Mouse (Mus musculus): ENCODE measurements around the gene Akap7. TPM values are rescaled to one million over a fixed set of nuclear protein-coding genes. Genes with fewer than 3 reads are reported as not detected.

Gene Akap7
- polyA plus RNA-seq, 1 experiment from 2014 or later, result 20.5 TPM

DNA sequence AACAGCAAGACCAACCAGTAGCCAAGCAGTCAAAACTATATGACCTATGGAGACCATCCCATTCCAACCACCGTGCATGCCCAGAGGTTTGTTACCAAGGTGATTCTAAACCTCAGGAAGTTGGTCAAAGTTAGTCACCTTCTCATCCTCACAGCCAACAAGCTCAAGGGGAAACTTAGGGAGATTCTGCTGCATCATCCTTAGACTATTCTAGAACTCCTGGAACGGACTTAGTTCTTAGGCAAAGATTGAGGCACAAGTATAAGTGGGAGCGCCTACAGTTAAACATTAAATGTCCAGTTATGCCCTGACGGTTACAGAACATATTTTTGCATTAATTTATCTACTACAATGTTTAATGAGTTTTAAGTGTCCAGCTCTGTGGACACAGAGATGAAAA is 54.7 kb downstream of the Akap7 start:
- no peak overlapping the region for H3K4me3 ChIP-seq (ENCODE audit: low read depth, low read length)
- no peak overlapping the region for H3K4me2 ChIP-seq
- H3K36me3 ChIP-seq (ENCODE audit: control insufficient read depth, insufficient read depth, low read length), result no peaks in the 10 kb centered on the region
- H3K9me3 ChIP-seq (ENCODE audit: control insufficient read depth, low read length), result no peaks in the 10 kb centered on the region
- no peak overlapping the region for H3K27ac ChIP-seq (ENCODE audit: low read depth, low read length)
- ATAC-seq (ENCODE audit: low FRiP score) (no peak), DNase-seq (ENCODE audit: low spot score, missing footprints) (no peak)
- no peak overlapping the region for H3K9ac ChIP-seq (ENCODE audit: low read length)
- WGBS, result 90% methylated on average over 4 of the region's 4 CpGs
- no peaks in the 10 kb centered on the region for H3K27me3 ChIP-seq (ENCODE audit: control insufficient read depth, insufficient read depth, low read length)
- H3K4me1 ChIP-seq (ENCODE audit: control insufficient read depth, insufficient read depth, low read length), result no peaks in the 10 kb centered on the region

DNA sequence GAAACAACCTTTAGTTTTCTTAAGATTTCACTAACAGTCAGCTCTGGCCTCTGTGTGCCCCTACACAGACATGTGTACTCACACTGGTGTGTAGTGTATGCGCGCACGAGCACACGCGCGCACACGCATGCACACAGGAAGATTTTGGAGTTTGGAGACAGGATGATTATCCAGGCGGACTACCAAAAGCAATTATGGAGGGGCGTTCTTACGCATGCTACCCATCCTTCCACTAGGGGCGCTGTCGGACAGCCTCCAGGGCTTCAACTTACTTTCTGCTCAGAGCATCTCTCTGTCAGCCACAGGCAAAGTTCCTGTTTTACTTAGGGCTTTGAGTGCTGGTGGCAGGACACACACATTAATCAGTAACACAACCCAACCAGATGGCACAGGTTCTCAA is 57.6 kb downstream of the Akap7 start:
- 40% methylated on average over 12 of the region's 12 CpGs for WGBS
- Histone ChIP-seq H3K27me3 (ENCODE audit: control insufficient read depth, insufficient read depth, low read length) (no peaks in the 10 kb centered on the region), H3K4me1 (ENCODE audit: control insufficient read depth, insufficient read depth, low read length) (no peaks in the 10 kb centered on the region), H3K9me3 (ENCODE audit: control insufficient read depth, low read length) (no peaks in the 10 kb centered on the region), H3K36me3 (ENCODE audit: control insufficient read depth, insufficient read depth, low read length) (no peaks in the 10 kb centered on the region), H3K9ac (ENCODE audit: low read length) (no peak overlapping the region), H3K4me2 (no peak overlapping the region), H3K4me3 (ENCODE audit: low read depth, low read length) (no peak overlapping the region), H3K27ac (ENCODE audit: low read depth, low read length) (no peak overlapping the region)
- peak; percentile 92 for DNase-seq (ENCODE audit: low spot score, missing footprints)
- peak; percentile 42; the same call in 1 of the 2 replicates for ATAC-seq (ENCODE audit: low FRiP score)

DNA sequence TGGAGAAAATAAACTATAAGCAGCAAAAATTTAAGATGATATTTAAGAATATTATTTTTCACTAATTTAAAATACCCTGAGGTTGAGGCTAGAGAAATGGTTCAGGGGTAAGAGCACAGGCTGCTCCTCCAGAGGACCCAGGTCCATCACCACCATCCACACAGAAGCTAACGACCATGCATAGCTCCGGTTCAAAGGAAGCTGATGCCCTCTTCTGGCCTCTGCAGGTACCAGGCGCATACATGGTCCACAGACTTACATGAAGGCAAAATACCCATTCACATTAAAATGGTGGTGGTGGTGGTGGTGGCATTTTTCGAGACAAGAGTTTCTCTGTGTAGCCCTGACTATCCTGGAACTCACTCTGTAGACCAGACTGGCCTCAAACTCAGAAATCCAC is 61.5 kb downstream of the Akap7 start:
- H3K4me1 ChIP-seq (ENCODE audit: control insufficient read depth, insufficient read depth, low read length), result no peaks in the 10 kb centered on the region
- no peak overlapping the region for H3K27ac ChIP-seq (ENCODE audit: low read depth, low read length)
- H3K4me2 ChIP-seq, result no peak overlapping the region
- no peak for ATAC-seq (ENCODE audit: low FRiP score)
- H3K9me3 ChIP-seq (ENCODE audit: control insufficient read depth, low read length), result no peaks in the 10 kb centered on the region
- WGBS, result 66% methylated on average over 4 of the region's 4 CpGs
- peak; percentile 80 for DNase-seq (ENCODE audit: low spot score, missing footprints)
- no peak overlapping the region for H3K9ac ChIP-seq (ENCODE audit: low read length)
- H3K27me3 ChIP-seq (ENCODE audit: control insufficient read depth, insufficient read depth, low read length), result no peaks in the 10 kb centered on the region
- H3K4me3 ChIP-seq (ENCODE audit: low read depth, low read length), result no peak overlapping the region
- H3K36me3 ChIP-seq (ENCODE audit: control insufficient read depth, insufficient read depth, low read length), result no peaks in the 10 kb centered on the region

DNA sequence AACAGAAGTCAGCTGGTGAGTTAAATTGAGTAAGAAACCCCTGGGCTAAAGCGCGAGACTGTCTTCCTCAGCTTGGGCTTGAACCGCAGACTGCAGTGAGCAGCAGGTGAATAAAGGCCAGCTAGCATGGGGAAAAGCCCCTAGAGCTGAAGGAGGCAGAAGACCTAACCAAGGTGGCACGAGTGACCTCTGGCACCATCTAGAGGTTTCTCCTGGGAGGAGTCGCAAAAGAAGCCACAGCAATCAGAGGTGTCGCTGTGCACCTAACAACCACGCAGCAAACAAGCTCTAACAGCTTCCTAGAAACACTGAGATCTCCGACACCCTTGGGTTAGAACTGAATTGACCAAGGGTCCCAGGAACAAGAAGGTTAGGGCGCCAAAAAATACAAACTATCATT is 68.5 kb downstream of the Akap7 start:
- Histone ChIP-seq H3K4me2 (no peak overlapping the region), H3K36me3 (ENCODE audit: control insufficient read depth, insufficient read depth, low read length) (no peaks in the 10 kb centered on the region), H3K27ac (ENCODE audit: low read depth, low read length) (no peak overlapping the region), H3K27me3 (ENCODE audit: control insufficient read depth, insufficient read depth, low read length) (no peaks in the 10 kb centered on the region), H3K9me3 (ENCODE audit: control insufficient read depth, low read length) (no peaks in the 10 kb centered on the region), H3K4me1 (ENCODE audit: control insufficient read depth, insufficient read depth, low read length) (no peaks in the 10 kb centered on the region), H3K4me3 (ENCODE audit: low read depth, low read length) (no peak overlapping the region), H3K9ac (ENCODE audit: low read length) (no peak overlapping the region)
- 24% methylated on average over 9 of the region's 9 CpGs for WGBS
- DNase-seq (ENCODE audit: low spot score, missing footprints) (peak; percentile 87), ATAC-seq (ENCODE audit: low FRiP score) (peak; percentile 57; the same call in 1 of the 2 replicates)

DNA sequence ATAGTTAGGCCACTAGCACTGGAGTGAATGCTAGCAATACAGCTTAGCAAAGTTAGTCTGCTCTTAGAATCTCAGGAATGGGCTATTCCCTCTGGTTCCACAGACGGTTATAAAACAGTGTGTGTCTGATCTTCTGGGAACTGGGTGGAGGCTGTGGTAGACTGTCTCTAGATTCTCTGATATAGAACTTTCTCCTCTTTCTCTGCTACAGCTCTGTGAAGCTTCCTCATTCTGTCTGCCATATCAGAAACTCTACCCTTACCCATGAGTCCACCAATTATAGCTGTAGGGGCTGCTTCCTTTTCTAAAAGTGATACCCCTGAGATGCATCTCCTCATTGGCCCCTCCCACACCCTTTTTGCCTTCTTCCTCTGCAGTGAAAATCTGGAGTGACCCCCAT is 73.6 kb downstream of the Akap7 start:
- H3K4me3 ChIP-seq (ENCODE audit: low read depth, low read length), result no peak overlapping the region
- H3K4me1 ChIP-seq (ENCODE audit: control insufficient read depth, insufficient read depth, low read length), result no peaks in the 10 kb centered on the region
- ATAC-seq (ENCODE audit: low FRiP score), result no peak
- H3K27me3 ChIP-seq (ENCODE audit: control insufficient read depth, insufficient read depth, low read length), result no peaks in the 10 kb centered on the region
- WGBS, result 81% methylated on average over 1 of the region's 1 CpGs
- no peak overlapping the region for H3K9ac ChIP-seq (ENCODE audit: low read length)
- DNase-seq (ENCODE audit: low spot score, missing footprints), result no peak
- no peaks in the 10 kb centered on the region for H3K9me3 ChIP-seq (ENCODE audit: control insufficient read depth, low read length)
- H3K36me3 ChIP-seq (ENCODE audit: control insufficient read depth, insufficient read depth, low read length), result no peaks in the 10 kb centered on the region
- no peak overlapping the region for H3K27ac ChIP-seq (ENCODE audit: low read depth, low read length)
- H3K4me2 ChIP-seq, result no peak overlapping the region

DNA sequence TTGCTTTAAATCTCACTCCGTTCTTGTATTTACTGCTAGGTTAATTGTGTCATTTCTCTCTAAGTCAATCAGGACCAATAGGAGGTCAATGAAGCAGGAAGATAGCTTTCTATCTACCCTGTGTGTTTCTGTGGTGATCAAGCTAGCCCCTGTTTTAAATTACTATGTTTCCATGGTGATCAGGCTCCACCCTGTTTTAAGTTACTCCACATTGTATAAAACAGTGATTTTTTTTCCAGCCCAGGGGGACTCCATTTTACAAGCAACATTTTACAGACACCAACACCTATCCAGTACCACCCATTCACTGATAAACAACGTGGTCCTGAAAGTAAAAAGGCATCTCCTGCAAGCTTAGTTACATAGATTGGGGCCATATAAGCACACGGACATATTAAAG is 75.0 kb downstream of the Akap7 start:
- ATAC-seq (ENCODE audit: low FRiP score) (no peak), DNase-seq (ENCODE audit: low spot score, missing footprints) (no peak)
- Histone ChIP-seq H3K9ac (ENCODE audit: low read length) (no peak overlapping the region), H3K4me3 (ENCODE audit: low read depth, low read length) (no peak overlapping the region), H3K9me3 (ENCODE audit: control insufficient read depth, low read length) (no peaks in the 10 kb centered on the region), H3K4me1 (ENCODE audit: control insufficient read depth, insufficient read depth, low read length) (no peaks in the 10 kb centered on the region), H3K4me2 (no peak overlapping the region), H3K27ac (ENCODE audit: low read depth, low read length) (no peak overlapping the region), H3K27me3 (ENCODE audit: control insufficient read depth, insufficient read depth, low read length) (no peaks in the 10 kb centered on the region), H3K36me3 (ENCODE audit: control insufficient read depth, insufficient read depth, low read length) (no peaks in the 10 kb centered on the region)
- 73% methylated on average over 3 of the region's 3 CpGs for WGBS

DNA sequence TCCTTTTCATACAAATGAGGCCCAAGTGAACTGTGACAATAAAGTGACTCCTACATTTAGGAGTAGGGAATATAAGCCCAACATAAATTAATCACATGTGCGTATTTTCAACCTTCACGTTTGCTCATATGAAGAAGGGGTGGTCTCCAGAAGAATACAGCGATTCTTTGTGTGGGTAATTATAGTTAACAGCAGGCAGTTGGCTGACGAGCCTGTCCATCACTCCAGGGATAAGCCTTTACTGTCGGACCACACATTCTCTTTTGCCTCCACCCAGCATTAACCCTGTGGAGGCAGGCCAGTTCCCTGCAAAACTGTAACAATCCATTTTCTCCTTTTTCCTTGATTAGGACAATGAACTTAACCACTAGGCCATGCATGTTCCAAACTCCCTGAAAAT is 76.3 kb downstream of the Akap7 start:
- DNase-seq (ENCODE audit: low spot score, missing footprints) (peak; percentile 59), ATAC-seq (ENCODE audit: low FRiP score) (no peak)

DNA sequence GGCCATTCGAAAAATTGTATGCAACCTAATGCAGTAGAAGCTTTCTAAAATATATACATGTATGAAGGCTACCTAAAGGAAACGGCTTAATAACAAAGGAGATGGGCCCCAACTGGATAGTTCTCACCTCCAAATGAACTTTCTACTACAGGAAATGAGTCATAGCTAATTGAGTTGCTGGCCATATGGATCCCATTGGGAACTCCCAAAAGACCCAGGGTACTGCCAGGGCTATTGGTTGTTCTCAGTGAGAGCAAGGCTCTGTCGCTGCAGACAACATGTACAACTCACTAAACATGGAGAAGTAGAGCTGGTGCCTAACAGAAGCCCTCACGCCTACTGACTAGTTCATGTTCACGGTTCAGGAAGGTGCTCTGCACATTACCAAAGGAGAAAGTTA is 83.3 kb downstream of the Akap7 start:
- Histone ChIP-seq H3K9me3 (ENCODE audit: control insufficient read depth, low read length) (no peaks in the 10 kb centered on the region), H3K4me3 (ENCODE audit: low read depth, low read length) (no peak overlapping the region), H3K36me3 (ENCODE audit: control insufficient read depth, insufficient read depth, low read length) (no peaks in the 10 kb centered on the region), H3K4me2 (no peak overlapping the region), H3K9ac (ENCODE audit: low read length) (no peak overlapping the region), H3K27me3 (ENCODE audit: control insufficient read depth, insufficient read depth, low read length) (no peaks in the 10 kb centered on the region), H3K27ac (ENCODE audit: low read depth, low read length) (no peak overlapping the region), H3K4me1 (ENCODE audit: control insufficient read depth, insufficient read depth, low read length) (no peaks in the 10 kb centered on the region)
- ATAC-seq (ENCODE audit: low FRiP score) (no peak), DNase-seq (ENCODE audit: low spot score, missing footprints) (no peak)
- WGBS, result 93% methylated on average over 5 of the region's 5 CpGs

More for the DNA sequence above, 76.3 kb downstream of the Akap7 start:
- 45% methylated on average over 5 of the region's 5 CpGs for WGBS
- no peaks in the 10 kb centered on the region for H3K9me3 ChIP-seq (ENCODE audit: control insufficient read depth, low read length)
- H3K36me3 ChIP-seq (ENCODE audit: control insufficient read depth, insufficient read depth, low read length), result no peaks in the 10 kb centered on the region
- no peaks in the 10 kb centered on the region for H3K27me3 ChIP-seq (ENCODE audit: control insufficient read depth, insufficient read depth, low read length)
- no peak overlapping the region for H3K4me3 ChIP-seq (ENCODE audit: low read depth, low read length)
- no peak overlapping the region for H3K4me2 ChIP-seq
- H3K4me1 ChIP-seq (ENCODE audit: control insufficient read depth, insufficient read depth, low read length), result no peaks in the 10 kb centered on the region
- no peak overlapping the region for H3K9ac ChIP-seq (ENCODE audit: low read length)
- no peak overlapping the region for H3K27ac ChIP-seq (ENCODE audit: low read depth, low read length)

DNA sequence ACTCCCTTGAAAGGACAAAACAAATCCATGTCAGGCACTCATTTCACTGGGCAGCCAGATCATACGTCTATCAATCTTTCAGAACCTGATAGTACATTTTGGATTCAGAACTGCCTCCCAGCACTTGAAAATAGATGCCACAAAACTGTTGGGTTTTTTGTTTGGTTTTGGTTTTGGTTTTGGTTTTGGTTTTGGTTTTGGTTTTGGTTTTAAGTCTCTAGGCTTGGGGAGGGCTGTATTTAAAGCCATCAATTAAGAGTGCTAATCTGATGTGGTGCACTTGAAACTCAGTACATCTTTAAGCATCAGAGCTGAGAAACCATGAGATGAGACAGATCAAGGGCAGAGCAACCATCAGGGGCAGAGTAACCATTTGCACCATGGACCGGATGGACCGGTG is 86.9 kb downstream of the Akap7 start:
- Histone ChIP-seq H3K9me3 (ENCODE audit: control insufficient read depth, low read length) (no peaks in the 10 kb centered on the region), H3K36me3 (ENCODE audit: control insufficient read depth, insufficient read depth, low read length) (no peaks in the 10 kb centered on the region), H3K4me3 (ENCODE audit: low read depth, low read length) (no peak overlapping the region), H3K27ac (ENCODE audit: low read depth, low read length) (no peak overlapping the region), H3K9ac (ENCODE audit: low read length) (no peak overlapping the region), H3K27me3 (ENCODE audit: control insufficient read depth, insufficient read depth, low read length) (no peaks in the 10 kb centered on the region), H3K4me2 (no peak overlapping the region), H3K4me1 (ENCODE audit: control insufficient read depth, insufficient read depth, low read length) (no peaks in the 10 kb centered on the region)
- no peak for ATAC-seq (ENCODE audit: low FRiP score)
- WGBS, result 92% methylated on average over 3 of the region's 3 CpGs
- no peak for DNase-seq (ENCODE audit: low spot score, missing footprints)
